Mouse (Mus musculus) layer of hippocampus, postnatal 36 days (tissue): ENCODE measurements at regions not wholly inside any gene's neighbourhood (a gene's known extent, or its start where the extent isn't known, plus 50 kb on each side); places are given as distances from the start of the nearest gene placed in this dataset.

Experiments used
- DNase-seq, 2 experiments: peaks; one replicate each; pipeline ENCODE4 v3.0.0; 2022

DNA sequence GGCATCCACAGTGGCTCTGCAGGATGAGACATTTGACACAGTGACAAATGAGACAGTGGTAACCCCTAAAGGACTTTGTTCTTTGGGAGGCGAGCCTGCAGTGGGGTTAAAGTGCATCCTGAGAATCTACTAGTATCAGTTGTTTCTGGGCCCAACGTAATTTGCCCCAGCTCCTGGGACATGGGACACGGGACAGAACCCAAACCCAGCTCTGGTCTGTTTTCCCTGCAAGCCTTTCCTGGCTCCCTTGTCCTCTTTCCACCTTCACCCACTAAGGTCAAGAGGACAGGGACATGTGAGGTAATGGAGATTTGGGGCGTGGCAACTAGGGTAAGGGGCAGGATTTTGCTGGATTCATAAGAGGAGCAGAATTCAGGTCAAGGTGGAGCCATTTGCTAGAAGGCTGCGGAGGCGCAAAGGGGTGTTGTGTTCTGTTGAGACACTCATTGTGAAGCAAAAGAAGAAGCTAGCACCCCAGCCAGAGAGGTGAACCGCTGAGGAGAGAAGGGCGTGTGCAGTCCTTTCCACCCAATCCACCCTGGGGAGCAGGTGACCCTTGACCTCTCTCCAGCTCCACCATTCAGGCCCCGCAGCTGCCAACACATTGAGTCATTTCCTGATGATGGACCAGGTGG, 80.6 kb upstream of the Mgmt start:
- no peak for DNase-seq

DNA sequence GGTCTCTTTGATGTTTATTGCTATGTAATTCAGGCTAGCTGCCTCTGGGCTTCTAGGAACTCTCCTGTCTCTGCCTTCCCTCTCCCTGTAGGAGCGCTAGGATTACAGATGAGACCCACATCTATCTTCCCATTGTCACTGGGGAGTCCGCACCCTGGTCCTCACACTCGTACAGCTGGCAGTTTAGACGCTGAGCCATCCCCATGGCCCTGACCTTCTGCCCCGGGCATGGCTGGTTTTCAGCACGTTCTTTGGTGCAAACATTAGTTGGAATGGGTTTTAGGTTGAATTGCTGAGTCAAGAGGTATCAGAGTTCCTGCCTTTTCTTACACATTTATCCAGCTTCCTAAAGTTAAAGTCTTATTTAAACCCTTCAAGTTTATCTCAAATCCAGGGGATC, 79.7 kb upstream of the Mgmt start:
- no peak for DNase-seq

DNA sequence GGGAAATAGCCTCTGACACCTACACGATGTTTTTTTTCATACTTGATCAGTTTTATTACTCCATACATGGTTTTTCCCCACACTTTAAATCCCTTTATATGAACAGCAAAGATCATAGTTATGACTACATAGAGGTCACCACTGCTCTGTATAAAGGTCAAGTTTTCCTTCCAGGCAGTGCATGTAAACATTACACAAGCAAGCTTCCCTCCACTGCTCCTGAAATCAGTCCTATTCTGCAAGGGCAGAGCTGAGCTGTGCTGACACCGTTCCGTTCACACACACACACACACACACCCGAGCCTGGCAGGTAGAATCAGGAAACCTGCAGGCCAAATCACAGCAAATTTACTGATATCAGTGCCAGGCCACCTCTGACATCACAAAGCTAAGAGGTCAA, 74.1 kb upstream of the Mgmt start:
- DNase-seq: no peak

DNA sequence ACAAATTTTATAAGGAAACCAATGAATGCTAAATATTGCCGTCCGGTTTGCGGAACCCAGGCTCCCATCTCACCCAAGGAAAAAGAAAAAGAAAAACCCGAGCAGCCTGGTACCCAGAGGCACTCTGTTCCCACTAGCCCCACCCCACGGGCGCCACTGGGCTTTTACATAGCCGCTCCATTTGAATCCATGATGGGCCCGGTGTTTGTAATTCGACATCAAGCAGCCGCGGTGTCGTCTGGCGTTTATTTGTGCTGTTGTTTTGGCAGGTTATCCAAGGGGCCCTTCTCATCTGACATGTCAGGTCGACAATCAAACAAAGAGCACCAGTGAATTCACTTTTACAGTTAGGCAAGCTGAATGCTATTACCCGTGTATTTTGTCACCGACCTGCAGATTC, 68.8 kb upstream of the Mgmt start:
- peak in 1 of 2 experiments; percentile 6 for DNase-seq

DNA sequence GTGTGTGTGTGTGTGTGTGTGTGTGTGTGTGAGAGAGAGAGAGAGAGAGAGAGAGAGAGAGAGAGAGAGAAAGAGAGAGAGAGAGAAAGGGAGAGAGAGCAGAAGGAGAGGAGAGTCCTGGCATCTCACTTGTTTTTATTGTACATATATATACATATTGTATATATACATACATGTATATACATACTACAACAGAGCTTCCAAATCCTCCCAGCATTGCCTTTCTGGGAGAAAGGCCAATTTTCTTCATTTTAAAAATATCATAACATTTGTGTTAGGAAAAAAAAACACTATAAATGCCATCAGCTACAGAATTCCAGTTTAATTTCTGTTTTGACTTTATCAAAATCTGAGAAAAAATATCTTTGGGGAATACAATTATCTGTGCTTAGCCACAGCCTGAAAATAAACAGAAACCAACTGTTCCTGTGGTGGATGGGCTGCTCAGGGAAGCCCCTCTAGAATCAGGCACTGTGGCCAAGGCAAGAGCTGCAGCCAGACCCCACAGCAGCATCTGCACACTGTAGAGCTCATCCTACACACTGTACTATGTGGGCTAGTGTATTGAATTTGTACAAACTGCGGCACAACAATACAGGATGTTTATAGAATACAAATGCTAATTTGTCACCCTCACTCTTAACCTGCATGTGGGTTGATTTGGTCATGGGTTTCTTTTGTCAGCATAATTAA, 64.6 kb upstream of the Mgmt start:
- DNase-seq: no peak

DNA sequence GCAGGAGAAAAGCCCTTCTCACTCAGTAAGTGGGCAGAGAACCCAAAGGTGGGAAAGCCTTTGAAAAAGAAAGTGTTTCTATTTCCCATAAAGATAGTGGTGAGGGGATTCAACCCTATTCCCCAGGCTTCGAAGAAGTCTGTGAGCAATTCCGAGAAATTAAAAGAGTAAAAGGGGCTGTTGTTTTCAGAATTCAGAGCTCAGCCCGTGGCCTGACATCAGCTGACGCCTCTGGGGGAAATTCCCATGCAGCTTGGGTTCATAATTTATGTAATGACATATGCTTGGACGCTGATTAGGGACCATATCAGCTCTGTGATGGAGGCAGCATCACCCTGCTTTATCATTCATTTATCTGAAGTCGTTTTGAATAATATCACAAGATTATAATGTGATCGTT, 62.0 kb upstream of the Mgmt start:
- DNase-seq: no peak

DNA sequence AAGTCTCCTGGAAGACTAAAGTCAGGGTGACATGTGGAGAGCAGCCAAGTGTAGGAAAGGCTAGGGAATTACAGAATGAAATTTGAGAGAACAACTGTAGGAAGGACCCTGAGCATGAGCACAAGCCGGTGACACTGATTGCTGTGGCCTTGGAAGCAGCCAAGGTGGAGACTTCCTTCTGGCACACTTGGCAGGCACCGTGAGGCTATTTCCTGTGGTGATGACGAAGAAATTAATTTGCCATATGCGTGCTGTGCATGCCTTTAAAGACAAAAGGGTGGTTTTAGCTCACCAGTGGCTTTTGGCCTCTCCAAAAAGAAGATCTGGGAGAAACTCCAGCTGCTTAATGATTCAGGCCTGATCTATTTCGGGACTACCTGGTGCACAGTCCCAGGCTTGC, 55.4 kb upstream of the Mgmt start:
- DNase-seq: no peak

DNA sequence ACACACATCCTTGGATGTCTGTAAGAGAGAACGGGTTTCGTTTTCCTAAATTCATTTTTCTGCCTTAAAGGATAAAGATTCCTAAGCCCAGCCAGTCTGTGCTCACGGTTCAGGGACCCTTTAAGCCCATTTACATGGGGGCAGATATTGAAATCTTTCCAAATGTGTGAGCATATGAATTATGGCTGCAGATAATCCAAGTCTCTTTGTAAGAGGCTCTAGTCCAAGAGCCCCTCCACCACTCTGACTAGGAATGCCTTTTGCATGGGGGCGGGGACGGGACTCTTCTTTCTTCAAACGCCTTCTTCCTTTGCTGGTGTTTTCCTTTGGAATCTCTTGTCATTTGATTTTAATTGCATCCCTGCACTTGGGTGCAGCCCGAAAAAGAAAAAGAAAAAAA, 54.2 kb upstream of the Mgmt start:
- DNase-seq: no peak

DNA sequence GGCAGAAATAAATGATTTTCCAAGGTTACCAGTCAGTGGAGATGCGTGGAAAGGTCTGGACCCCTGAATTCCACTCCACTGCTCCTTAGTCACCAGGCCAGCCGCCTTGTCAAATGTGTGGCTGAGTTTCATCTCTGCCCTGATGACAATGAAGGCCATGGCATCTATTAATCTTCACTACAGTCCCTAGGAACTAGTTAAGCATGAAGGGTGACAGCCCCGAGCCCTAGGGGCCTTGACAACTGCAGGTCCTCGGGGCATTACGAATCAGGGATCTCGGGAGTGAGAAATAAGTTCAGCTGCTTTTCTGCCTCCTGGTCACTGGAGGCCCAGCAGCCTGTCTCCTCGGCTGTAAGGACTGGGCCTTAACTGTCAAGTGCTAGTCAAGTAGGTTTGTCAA, 51.7 kb upstream of the Mgmt start:
- DNase-seq: no peak

DNA sequence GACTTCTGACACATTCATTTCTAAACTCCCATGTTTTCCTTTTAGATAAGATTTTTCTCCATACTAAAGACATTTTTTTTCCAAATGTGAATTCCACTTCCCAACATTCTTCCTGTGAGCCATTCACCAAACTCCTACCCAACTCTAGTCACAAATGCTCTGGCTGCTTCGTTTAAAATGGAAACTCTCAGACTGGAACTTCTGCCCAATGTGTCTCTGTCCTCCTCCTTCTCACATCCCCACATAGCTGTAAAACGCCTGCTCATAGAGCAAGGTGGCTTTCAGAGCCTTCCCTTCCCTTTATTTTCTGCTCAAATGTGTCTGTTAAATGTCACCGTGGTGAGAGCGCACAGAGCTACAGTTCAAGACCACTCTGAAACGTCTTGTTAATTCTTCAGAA, 50.1 kb upstream of the Mgmt start:
- no peak for DNase-seq
